Mouse (Mus musculus) heart, embryonic 14.5 days (tissue): ENCODE data around the gene Slc6a2. TPM values are rescaled to one million over a fixed set of nuclear protein-coding genes. Genes with fewer than 3 reads are reported as not detected.

Experiments used
- ATAC-seq: fragments of 200-750 bp; cut with Nextera tagmentation; 2 replicates; pipeline ENCODE4 v1.8.0; 2017; ENCODE audit warnings: low read depth, moderate TSS enrichment; ENCODE audit not compliant: insufficient number of reproducible peaks, insufficient read depth, low FRiP score
- H3K27ac ChIP-seq, 2 experiments: fragments of 200-500 bp in 1 of 2; fragments of 300-500 bp in 1 of 2; sonication (generic) in 1 of 2; replicated peaks in 1 of 2; 2 replicates each; pipeline ENCODE4 v1.5.1; 2012 to 2014; ENCODE audit warnings: low read depth in 2 of 2, low read length in 2 of 2, control low read depth in 1 of 2, mild to moderate bottlenecking in 1 of 2, mixed read lengths in 1 of 2; ENCODE audit not compliant: control insufficient read depth in 1 of 2, insufficient read depth in 1 of 2
- H3K27me3 ChIP-seq: fragments of 300-500 bp; sonication (generic); 2 replicates; pipeline ENCODE4 v1.6.1; 2014; ENCODE audit warnings: mild to moderate bottlenecking, low read length, control low read depth; ENCODE audit not compliant: control insufficient read depth, insufficient read depth
- H3K36me3 ChIP-seq: fragments of 300-500 bp; sonication (generic); 2 replicates; pipeline ENCODE4 v1.6.1; 2014; ENCODE audit warnings: mild to moderate bottlenecking, control low read depth, low read length, mixed read lengths; ENCODE audit not compliant: control insufficient read depth, insufficient read depth
- H3K4me1 ChIP-seq, 2 experiments: fragments of 200-500 bp in 1 of 2; fragments of 300-500 bp in 1 of 2; sonication (generic) in 1 of 2; 2 replicates each; pipeline ENCODE4 v1.6.1; 2012 to 2014; ENCODE audit warnings: low read length in 2 of 2, control low read depth in 1 of 2, mixed read lengths in 1 of 2; ENCODE audit not compliant: control insufficient read depth in 2 of 2, insufficient read depth in 2 of 2
- H3K4me2 ChIP-seq: fragments of 300-500 bp; sonication (generic); 2 replicates; pipeline ENCODE4 v1.6.1; 2014; ENCODE audit warnings: mild to moderate bottlenecking, low read length
- H3K4me3 ChIP-seq, 2 experiments: fragments of 200-500 bp in 1 of 2; fragments of 300-500 bp in 1 of 2; sonication (generic) in 1 of 2; 2 replicates each; pipeline ENCODE4 v1.5.1; 2012 to 2014; ENCODE audit warnings: low read length in 2 of 2, mild to moderate bottlenecking in 2 of 2, control low read depth in 1 of 2, low read depth in 1 of 2, moderate library complexity in 1 of 2; ENCODE audit not compliant: control insufficient read depth in 1 of 2, insufficient read depth in 1 of 2
- H3K9ac ChIP-seq: fragments of 300-500 bp; sonication (generic); 2 replicates; pipeline ENCODE4 v1.6.1; 2014; ENCODE audit warnings: mild to moderate bottlenecking, low read length
- H3K9me3 ChIP-seq: fragments of 300-500 bp; sonication (generic); 2 replicates; pipeline ENCODE4 v1.6.1; 2016; ENCODE audit warnings: low read length, control low read depth; ENCODE audit not compliant: control insufficient read depth
- WGBS: fragments of 180-500 bp; shearing (Covaris S2); extraction: QIAGEN DNeasy Blood & Tissue Kit; methylation state at CpG from one replicate; pipeline ENCODE4 v1.1.7; 2014; 5-methylcytosine and 5-hydroxymethylcytosine counted together
- polyA plus RNA-seq: library from polyadenylated mRNA; unstranded; fragments of >200 nt; fragmentation: Nextera tagmentation; extraction: Ambion mirVana; gene quantifications from 2 replicates; pipeline ENCODE4 v1.2.1, GENCODE M21; 2014

Slc6a2 gene
- polyA plus RNA-seq, 1 experiment from 2014 or later: not detected

DNA sequence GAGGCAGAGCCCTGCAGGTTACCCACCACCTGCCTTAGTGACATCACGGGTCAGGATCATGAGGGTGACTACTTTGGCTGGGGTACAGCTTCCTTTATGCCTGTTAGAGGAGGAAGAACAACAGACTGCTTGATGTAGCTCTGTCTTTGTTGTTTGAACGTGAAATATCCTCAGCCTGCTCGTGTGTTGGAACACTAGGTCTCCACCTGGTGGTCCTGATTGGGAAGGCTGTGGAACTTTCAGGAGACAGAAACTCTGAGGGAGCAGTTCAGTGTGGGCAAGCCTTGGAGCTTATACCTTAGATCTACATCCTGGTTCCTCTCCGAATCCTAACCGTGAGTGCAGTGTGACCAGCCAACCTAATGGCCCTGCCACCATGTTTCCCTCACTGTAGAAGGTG, 61.9 kb downstream of the Slc6a2 start:
- Histone ChIP-seq H3K27me3 (no peaks in the 10 kb centered on the region), H3K4me2 (no peak overlapping the region), H3K27ac (no peak overlapping the region), H3K4me3 (no peak overlapping the region), H3K36me3 (no peaks in the 10 kb centered on the region), H3K9ac (no peak overlapping the region), H3K9me3 (no peaks in the 10 kb centered on the region), H3K4me1 (no peaks in the 10 kb centered on the region)
- 54% methylated on average over 5 of the region's 5 CpGs for WGBS
- no peak for ATAC-seq

GRCm38 (mm10) chr8:93030664-93031063, 70.8 kb downstream of the Slc6a2 start:
- no peak for ATAC-seq
- WGBS: 68% methylated on average over 2 of the region's 2 CpGs
- no peaks in the 10 kb centered on the region for H3K4me1 ChIP-seq

DNA sequence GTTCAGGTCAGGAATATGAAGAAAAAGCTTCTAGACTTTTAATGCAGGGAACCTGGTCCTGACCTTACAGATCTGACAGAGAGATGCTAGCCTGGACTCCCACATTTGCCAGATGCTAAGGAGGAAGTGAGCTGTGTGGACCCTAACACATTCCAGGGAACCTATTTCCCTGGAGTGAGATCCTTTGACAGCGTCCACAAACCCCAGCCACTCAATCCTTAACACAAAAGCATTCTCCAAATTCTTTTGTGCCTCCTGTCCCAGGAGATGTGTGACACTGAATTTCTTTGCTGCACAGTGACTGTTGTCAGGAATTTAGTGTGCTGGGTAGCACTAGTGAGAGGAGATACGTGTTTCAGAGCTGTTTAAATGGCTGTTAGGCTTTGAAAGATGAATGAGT, 79.0 kb downstream of the Slc6a2 start:
- Histone ChIP-seq H3K27ac (no peak overlapping the region), H3K4me3 (no peak overlapping the region), H3K27me3 (no peaks in the 10 kb centered on the region), H3K4me2 (no peak overlapping the region), H3K9me3 (no peaks in the 10 kb centered on the region), H3K4me1 (peaks cover 3 to 16% of the 10 kb centered on the region in 2 experiments), H3K9ac (no peak overlapping the region), H3K36me3 (no peaks in the 10 kb centered on the region)
- ATAC-seq: no peak
- 13% methylated on average over 2 of the region's 2 CpGs for WGBS

More at GRCm38 (mm10) chr8:93030664-93031063, 70.8 kb downstream of the Slc6a2 start:
- no peak overlapping the region for H3K4me2 ChIP-seq
- H3K9ac ChIP-seq: no peak overlapping the region
- no peaks in the 10 kb centered on the region for H3K27me3 ChIP-seq
- no peak overlapping the region for H3K4me3 ChIP-seq
- H3K9me3 ChIP-seq: no peaks in the 10 kb centered on the region
- no peaks in the 10 kb centered on the region for H3K36me3 ChIP-seq
- H3K27ac ChIP-seq: no peak overlapping the region

- H3K36me3 ChIP-seq: no peaks in the 10 kb centered on the region
- H3K9ac ChIP-seq: no peak overlapping the region
- H3K27ac ChIP-seq: no peak overlapping the region
- H3K4me1 ChIP-seq: peaks cover 3 to 16% of the 10 kb centered on the region in 2 experiments
- no peaks in the 10 kb centered on the region for H3K27me3 ChIP-seq
- no peak overlapping the region for H3K4me3 ChIP-seq
- WGBS: 52% methylated on average over 2 of the region's 2 CpGs
- no peaks in the 10 kb centered on the region for H3K9me3 ChIP-seq
- H3K4me2 ChIP-seq: no peak overlapping the region
- ATAC-seq: no peak
Observed at GRCm38 (mm10) chr8:93040256-93040655, 80.4 kb downstream of the Slc6a2 start.

GRCm38 (mm10) chr8:93040776-93041567, 81.1 kb downstream of the Slc6a2 start:
- WGBS: 82% methylated on average over 4 of the region's 4 CpGs
- Histone ChIP-seq H3K4me1 (peaks cover 3 to 16% of the 10 kb centered on the region in 2 experiments), H3K9ac (no peak overlapping the region), H3K36me3 (no peaks in the 10 kb centered on the region), H3K4me3 (no peak overlapping the region), H3K27me3 (no peaks in the 10 kb centered on the region), H3K4me2 (no peak overlapping the region), H3K9me3 (no peaks in the 10 kb centered on the region), H3K27ac (no peak overlapping the region)
- ATAC-seq: no peak

- Histone ChIP-seq H3K4me3 (no peak overlapping the region), H3K4me2 (no peak overlapping the region), H3K9me3 (no peaks in the 10 kb centered on the region), H3K9ac (no peak overlapping the region), H3K27me3 (no peaks in the 10 kb centered on the region), H3K36me3 (no peaks in the 10 kb centered on the region), H3K27ac (no peak overlapping the region), H3K4me1 (peaks cover 3 to 16% of the 10 kb centered on the region in 2 experiments)
- no peak for ATAC-seq
- 43% methylated on average over 1 of the region's 1 CpGs for WGBS
Observed at GRCm38 (mm10) chr8:93043083-93043482, 83.2 kb downstream of the Slc6a2 start.

DNA sequence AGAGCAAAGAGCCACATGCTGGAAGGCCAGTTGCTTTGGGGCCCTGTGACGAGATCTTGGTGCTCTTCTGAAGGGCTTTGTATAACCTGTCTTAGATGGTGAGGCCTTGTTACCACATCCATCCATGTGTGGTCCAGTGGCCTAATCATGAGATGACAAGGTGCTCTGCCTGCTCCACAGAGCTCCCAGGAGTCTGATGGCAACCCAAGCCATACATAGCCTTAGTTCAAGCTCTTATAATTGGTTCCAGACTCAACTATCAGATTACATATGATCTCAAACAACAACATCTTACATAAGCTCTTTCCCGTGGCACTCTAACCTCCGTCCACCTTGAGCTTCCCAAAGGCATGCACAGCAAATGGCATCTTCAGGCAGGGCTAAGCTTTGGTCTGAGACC, 88.2 kb downstream of the Slc6a2 start, which contains the start of gene Ces1a:
Gene Ces1a (minus strand): TSS at position 101 of the 400 bp plus-strand sequence.
- H3K27ac ChIP-seq: no peak within 1 kb of the TSS
- no peak within 1 kb of the TSS for H3K9ac ChIP-seq
- ATAC-seq: no peak
- no peak within 1 kb of the TSS for H3K4me2 ChIP-seq
- WGBS: 79% methylated on average over 3 of the region's 3 CpGs
- no peaks in the 10 kb centered on the region for H3K9me3 ChIP-seq
- no peaks in the 10 kb centered on the region for H3K27me3 ChIP-seq
- no peak within 1 kb of the TSS for H3K4me3 ChIP-seq
- no peaks in the 10 kb centered on the region for H3K36me3 ChIP-seq
- no peaks in the 10 kb centered on the region for H3K4me1 ChIP-seq
